Mouse (Mus musculus) lung, postnatal 0 days (tissue): ENCODE measurements around the gene Nrros.
A peak's percentile ranks its signal among the peaks of the same experiment; 100 is the strongest.

Experiments used
- CTCF ChIP-seq: IDR thresholded peaks from 2 replicates; pipeline ENCODE4 v1.5.1; 2016; ENCODE audit warnings: antibody characterized with exemption, mild to moderate bottlenecking
- EP300 ChIP-seq: IDR thresholded peaks from 2 replicates; pipeline ENCODE4 v1.6.1; 2016; ENCODE audit warnings: antibody characterized with exemption, mild to moderate bottlenecking, control low read depth

DNA sequence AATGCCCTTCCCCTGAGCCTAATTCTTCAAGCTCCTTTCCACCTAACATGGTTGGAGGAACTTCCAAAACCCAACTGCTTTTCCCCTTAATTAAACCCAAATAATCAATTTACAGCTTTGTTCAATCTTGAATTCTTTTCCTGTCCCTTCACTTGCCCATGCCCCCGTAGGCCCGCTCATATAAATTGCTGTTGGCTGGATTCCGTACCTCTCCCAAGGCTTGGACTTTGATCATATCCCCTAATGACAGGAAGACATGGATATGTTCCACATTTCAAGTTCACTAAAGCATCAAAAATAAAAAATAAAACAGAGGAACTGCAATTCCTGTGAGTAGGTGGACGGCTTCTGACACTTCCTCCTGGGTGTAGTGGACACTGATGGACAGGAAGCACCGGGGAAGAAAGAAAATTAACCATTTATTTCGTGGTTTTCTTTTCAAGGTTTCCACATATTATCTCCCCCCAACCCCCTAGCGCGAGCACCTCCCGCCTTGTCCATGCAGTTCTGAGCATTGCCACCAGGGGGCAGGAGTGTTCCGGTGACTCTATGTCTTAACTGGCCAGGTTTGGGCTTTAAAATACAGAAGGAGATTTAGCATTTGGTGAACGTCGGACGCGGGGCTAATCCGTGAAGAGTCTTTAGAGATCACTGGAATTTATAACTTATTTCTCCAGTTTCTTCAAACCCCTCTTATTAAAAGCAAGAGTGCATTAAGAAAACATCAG is 50.3 kb downstream of the Nrros start:
- TF ChIP-seq CTCF = peak; percentile 97
- TF ChIP-seq EP300 = peak; percentile 55; the same call in 1 of the 2 replicates
